ENCODE assay signal across 29 mouse cellular contexts in the genomic region with DNA sequence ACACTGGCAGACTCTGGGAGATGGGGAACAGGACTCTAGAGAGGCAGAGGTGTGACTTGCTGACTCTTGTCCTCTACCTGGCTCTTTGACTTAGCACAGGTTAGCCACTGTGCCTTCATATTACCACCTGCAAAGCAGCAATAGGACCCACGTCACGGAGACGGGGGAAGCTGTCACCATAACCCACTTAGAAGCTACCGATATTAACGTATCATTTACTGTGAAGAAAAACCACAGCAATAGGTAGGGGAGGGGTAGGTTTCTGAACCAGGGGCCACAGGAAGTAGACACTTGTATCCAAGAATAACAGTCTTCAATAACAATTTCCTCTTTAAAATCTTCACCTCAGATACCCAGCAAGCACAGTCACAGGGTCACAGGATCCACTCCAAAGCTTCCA. TPM values are rescaled to one million over a fixed set of nuclear protein-coding genes. Genes with fewer than 3 reads are reported as not detected.
DNase-seq lines count a peak whose midpoint lies in the region; ATAC-seq lines count a peak whose summit lies in the region.
"Had no signal": no experiment of that assay in that cellular context is flagged by ENCODE, and none has a peak within 500 bp of the region (broad histone marks: within the 10 kb centered on the region; RNA-seq: fewer than 3 reads in every experiment).

No protein-coding gene starts in this region.

- peaks cover 11% of the 10 kb centered on the region for H3K36me3 ChIP-seq in kidney, embryonic 14.5 days (ENCODE audit: control insufficient read depth, insufficient read depth, low read length)
- H3K36me3 ChIP-seq: G1E had no signal

- peak; percentile 45 for DNase-seq in 416B (ENCODE audit: low read depth)
- DNase-seq in B cell, adult 2 months, result peak; percentile 46 to 55
- DNase-seq in frontal cortex, adult 2 months (ENCODE audit: extremely low spot score in 1 of 2, low spot score in 1 of 2), result no peak
- no peak for DNase-seq in layer of hippocampus, postnatal 14 days (ENCODE audit: low spot score in 2 of 2)
- DNase-seq: adrenal gland, postnatal 10 days; cerebellum, adult 8-10 months; cerebellum, postnatal 36 days; gastrocnemius, postnatal 36 days; heart, postnatal 36 days; kidney, adult 8-10 months; kidney, postnatal 25 days; liver, embryonic 13.5 days; lung, adult 2 months; lung, postnatal 14 days; retina, postnatal 1 day; right cerebral cortex, postnatal 25 days had no signal

- no peak overlapping the region for H3K9ac ChIP-seq in kidney, embryonic 14.5 days (ENCODE audit: low read depth, low read length)
- H3K9ac ChIP-seq: embryonic facial prominence, embryonic 15.5 days; heart, embryonic 15.5 days; hindbrain, embryonic 14.5 days; intestine, embryonic 15.5 days; liver, embryonic 13.5 days; midbrain, embryonic 12.5 days; neural tube, embryonic 12.5 days had no signal

- 91% methylated on average over 5 of the region's 5 CpGs for WGBS in kidney, embryonic 14.5 days

- H3K27ac ChIP-seq in kidney, embryonic 14.5 days (ENCODE audit: low read depth, low read length), result no peak overlapping the region
- H3K27ac ChIP-seq: embryonic facial prominence, embryonic 15.5 days; heart, embryonic 15.5 days; hindbrain, embryonic 14.5 days; intestine, embryonic 15.5 days; left cerebral cortex, adult 2 months; liver, embryonic 13.5 days; midbrain, embryonic 12.5 days; neural tube, embryonic 12.5 days had no signal

- peaks cover 4% of the 10 kb centered on the region for H3K27me3 ChIP-seq in kidney, embryonic 14.5 days (ENCODE audit: control insufficient read depth, insufficient read depth, low read length)
- H3K27me3 ChIP-seq: intestine, embryonic 15.5 days; Patski had no signal

- no peak overlapping the region for H3K4me2 ChIP-seq in kidney, embryonic 14.5 days (replicated peaks; ENCODE audit: low read depth, low read length)
- H3K4me2 ChIP-seq: embryonic facial prominence, embryonic 15.5 days; heart, embryonic 15.5 days; hindbrain, embryonic 14.5 days; intestine, embryonic 15.5 days; liver, embryonic 13.5 days; midbrain, embryonic 12.5 days; neural tube, embryonic 12.5 days had no signal

- ATAC-seq in common myeloid progenitor, adult 5-6 weeks (replicated peaks; ENCODE audit: low read depth, poor library complexity, severe bottlenecking), result peak; percentile 24; the same call in 1 of the 2 replicates
- ATAC-seq in neutrophil, adult 5-6 weeks (ENCODE audit: extremely low read depth, insufficient number of reproducible peaks, low FRiP score, poor library complexity, severe bottlenecking), result peak; percentile 57
- no peak for ATAC-seq in kidney, embryonic 14.5 days (ENCODE audit: low FRiP score, low TSS enrichment)
- ATAC-seq: forebrain, embryonic 16.5 days; intestine, embryonic 15.5 days; Patski had no signal

- H3K4me3 ChIP-seq in kidney, embryonic 14.5 days (ENCODE audit: low read length), result no peak overlapping the region
- H3K4me3 ChIP-seq: embryonic facial prominence, embryonic 15.5 days; heart, embryonic 15.5 days; intestine, embryonic 15.5 days; left cerebral cortex, adult 2 months; liver, embryonic 13.5 days; midbrain, embryonic 12.5 days; neural tube, embryonic 12.5 days had no signal

- no peaks in the 10 kb centered on the region for H3K9me3 ChIP-seq in kidney, embryonic 14.5 days (ENCODE audit: control insufficient read depth, low read length)
- H3K9me3 ChIP-seq: embryonic facial prominence, embryonic 15.5 days; heart, embryonic 15.5 days; intestine, embryonic 15.5 days; liver, embryonic 13.5 days; midbrain, embryonic 12.5 days; neural tube, embryonic 12.5 days had no signal

- H3K4me1 ChIP-seq in kidney, embryonic 14.5 days (ENCODE audit: control insufficient read depth, insufficient read depth, low read length), result peaks cover 17% of the 10 kb centered on the region

RNA-seq across cellular contexts. Expression of gene Cbx4, which starts 10.2 kb away (rescaled TPM):
- total RNA-seq in common myeloid progenitor, adult 5-6 weeks (2017), result 11.3 and 24.6 TPM in 2 replicates
- 27.6 and 31.0 TPM in 2 replicates for total RNA-seq in neutrophil, adult 5-6 weeks (2017)
- 4.9 and 8.3 TPM in 2 replicates for polyA plus RNA-seq in kidney, embryonic 14.5 days (2014; fragmentation: Nextera tagmentation; extraction: Ambion mirVana)
- polyA plus RNA-seq in frontal cortex, adult 2 months (2012; rRNA removed), result 45.4 and 46.4 TPM in 2 replicates
- total RNA-seq in layer of hippocampus, postnatal 14 days (2021), result 10 to 100 TPM; 59.1 to 59.4 TPM
- total RNA-seq: G1E had no signal

RNA-seq across cellular contexts. Expression of gene Cbx8, which starts 35.0 kb away (rescaled TPM):
- 1.4 and 2.5 TPM in 2 replicates for total RNA-seq in common myeloid progenitor, adult 5-6 weeks (2017)
- total RNA-seq in neutrophil, adult 5-6 weeks (2017), result 2.2 and 4.8 TPM in 2 replicates
- 7.8 and 10.9 TPM in 2 replicates for polyA plus RNA-seq in kidney, embryonic 14.5 days (2014; fragmentation: Nextera tagmentation; extraction: Ambion mirVana)
- 6.9 and 7.6 TPM in 2 replicates for polyA plus RNA-seq in frontal cortex, adult 2 months (2012; rRNA removed)
- total RNA-seq in layer of hippocampus, postnatal 14 days (2021), result 10 to 100 TPM; 15.0 to 15.2 TPM
- total RNA-seq: G1E had no signal
- polyA plus RNA-seq: G1E had no signal

RNA-seq across cellular contexts. Expression of gene Cbx2, which starts 53.0 kb away (rescaled TPM):
- total RNA-seq in common myeloid progenitor, adult 5-6 weeks (2017), result 7.3 and 8.3 TPM in 2 replicates
- 1.3 and 1.5 TPM in 2 replicates for total RNA-seq in neutrophil, adult 5-6 weeks (2017)
- polyA plus RNA-seq in kidney, embryonic 14.5 days (2014; fragmentation: Nextera tagmentation; extraction: Ambion mirVana), result 19.9 and 38.2 TPM in 2 replicates
- 2.8 and 3.3 TPM in 2 replicates for polyA plus RNA-seq in frontal cortex, adult 2 months (2012; rRNA removed)
- 1 to 10 TPM; 3.6 to 4.2 TPM for total RNA-seq in layer of hippocampus, postnatal 14 days (2021)
- polyA plus RNA-seq: G1E had no signal

Comparison
In these comparisons a context has a peak if more than half of its experiments do, and no peak if none do; other contexts are left out.
1. DNase-seq: peak in 416B (single experiment) and B cell, adult 2 months (2 of 2); none in frontal cortex, adult 2 months (0 of 2) and layer of hippocampus, postnatal 14 days (0 of 2).